ENCODE assay signal across 18 mouse cellular contexts in the genomic region with DNA sequence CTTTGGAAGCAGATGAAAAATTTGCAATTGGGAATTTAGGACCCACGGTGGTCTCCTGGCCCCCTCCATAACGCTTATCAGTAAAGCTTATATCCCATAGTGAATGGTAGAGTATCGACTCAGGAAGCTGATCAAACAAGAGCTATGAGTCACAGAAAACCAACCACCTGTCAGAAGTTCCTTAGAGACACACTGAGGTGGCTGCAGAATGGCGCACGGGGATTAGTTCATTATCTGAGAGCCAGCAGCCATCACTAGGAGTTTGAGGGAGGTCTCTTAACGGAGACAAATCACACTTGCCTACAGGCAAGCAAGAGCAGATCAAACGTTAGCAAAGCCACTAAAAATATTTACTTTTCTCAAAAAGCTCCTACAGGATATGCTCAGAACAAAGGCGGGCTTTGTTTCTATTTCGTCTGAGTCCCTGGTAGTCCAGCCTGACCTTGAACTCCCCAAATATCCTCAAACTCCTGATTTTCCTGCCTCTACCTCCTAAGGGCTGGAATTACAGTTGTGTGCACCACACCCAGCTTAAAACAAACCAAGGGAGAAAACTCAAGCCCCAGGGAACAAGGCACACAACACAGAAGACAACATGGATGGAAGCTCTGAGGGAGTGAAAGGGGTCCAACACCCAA. TPM values are rescaled to one million over a fixed set of nuclear protein-coding genes. Genes with fewer than 3 reads are reported as not detected.
A peak's percentile ranks its signal among the peaks of the same experiment; 100 is the strongest.
DNase-seq lines count a peak whose midpoint lies in the region; ATAC-seq and TF ChIP-seq lines count a peak whose summit lies in the region.
"Had no signal": no experiment of that assay in that cellular context is flagged by ENCODE, and none has a peak within 500 bp of the region (broad histone marks: within the 10 kb centered on the region; RNA-seq: fewer than 3 reads in every experiment).

No protein-coding gene starts in this region.

- 39% methylated on average over 9 of the region's 9 CpGs for WGBS in kidney, embryonic 15.5 days
- 30% methylated on average over 9 of the region's 9 CpGs for WGBS in intestine, embryonic 15.5 days
- 39% methylated on average over 9 of the region's 9 CpGs for WGBS in liver, postnatal 0 days (ENCODE audit: insufficient replicate concordance)
- WGBS in forebrain, embryonic 13.5 days, result 76% methylated on average over 9 of the region's 9 CpGs

- peaks cover 41% of the 10 kb centered on the region for H3K4me1 ChIP-seq in kidney, embryonic 15.5 days
- peaks cover 16% of the 10 kb centered on the region for H3K4me1 ChIP-seq in intestine, embryonic 15.5 days (replicated peaks)
- H3K4me1 ChIP-seq in liver, postnatal 0 days (ENCODE audit: insufficient read depth), result peaks cover 37% of the 10 kb centered on the region
- H3K4me1 ChIP-seq in forebrain, embryonic 13.5 days, result peaks cover 12% of the 10 kb centered on the region

- no peak for TF ChIP-seq CTCF in liver, postnatal 0 days (IDR thresholded peaks at IDR 0.05; ENCODE audit: low read depth)

- no peak overlapping the region for H3K4me3 ChIP-seq in kidney, embryonic 15.5 days (replicated peaks)
- H3K4me3 ChIP-seq in intestine, embryonic 15.5 days (replicated peaks), result no peak overlapping the region
- H3K4me3 ChIP-seq in liver, postnatal 0 days (ENCODE audit: low read depth, low read length), result no peak overlapping the region
- H3K4me3 ChIP-seq in forebrain, embryonic 13.5 days, result no peak overlapping the region
- H3K4me3 ChIP-seq: erythroblast, embryonic 14.5 days; limb, embryonic 15.5 days; midbrain, embryonic 15.5 days had no signal

- DNase-seq in kidney, postnatal 36 days, result no peak
- peak; percentile 40 for DNase-seq in CD4-positive helper T cell, adult 2 months (ENCODE audit: low read depth, low spot score)
- DNase-seq in liver, postnatal 0 days, result no peak
- DNase-seq: adrenal gland, postnatal 36 days; cerebellum, adult 9-10 months; heart, postnatal 10 days; right cerebral cortex, postnatal 25 days; thymus, adult 18-20 months had no signal

- ATAC-seq in kidney, embryonic 15.5 days (replicated peaks; ENCODE audit: low FRiP score), result no peak
- ATAC-seq in intestine, embryonic 15.5 days, result no peak
- ATAC-seq in liver, postnatal 0 days, result no peak
- no peak for ATAC-seq in forebrain, embryonic 13.5 days
- no peak for ATAC-seq in CD4-positive, CD25-positive, alpha-beta regulatory T cell, adult 4 months
- ATAC-seq: forebrain, embryonic 16.5 days; midbrain, embryonic 15.5 days had no signal

- no peaks in the 10 kb centered on the region for H3K36me3 ChIP-seq in kidney, embryonic 15.5 days
- no peaks in the 10 kb centered on the region for H3K36me3 ChIP-seq in intestine, embryonic 15.5 days
- H3K36me3 ChIP-seq in liver, postnatal 0 days (replicated peaks; ENCODE audit: insufficient read depth, low read length), result no peaks in the 10 kb centered on the region
- H3K36me3 ChIP-seq in forebrain, embryonic 13.5 days (ENCODE audit: poor library complexity, severe bottlenecking), result no peaks in the 10 kb centered on the region
- H3K36me3 ChIP-seq: G1E; limb, embryonic 15.5 days; midbrain, embryonic 15.5 days had no signal

- TF ChIP-seq EP300 in liver, postnatal 0 days (IDR thresholded peaks at IDR 0.05; ENCODE audit: low read depth), result no peak

- H3K27ac ChIP-seq in kidney, embryonic 15.5 days, result 0 out of 2 replicates have a peak overlapping the region, but pooled peaks have one; percentile 18
- H3K27ac ChIP-seq in intestine, embryonic 15.5 days, result peak overlapping the region; percentile 27; the same call in 1 of the 2 replicates
- H3K27ac ChIP-seq in liver, postnatal 0 days (ENCODE audit: low read depth), result peak overlapping the region; percentile 62
- H3K27ac ChIP-seq in forebrain, embryonic 13.5 days, result no peak overlapping the region
- H3K27ac ChIP-seq: hindbrain, embryonic 14.5 days; limb, embryonic 15.5 days; midbrain, embryonic 15.5 days had no signal

- H3K9ac ChIP-seq in kidney, embryonic 15.5 days, result no peak overlapping the region
- H3K9ac ChIP-seq in intestine, embryonic 15.5 days, result no peak overlapping the region
- H3K9ac ChIP-seq in liver, postnatal 0 days (replicated peaks), result 0 out of 2 replicates have a peak overlapping the region, but pooled peaks have one; percentile 30
- H3K9ac ChIP-seq in forebrain, embryonic 13.5 days, result no peak overlapping the region
- H3K9ac ChIP-seq: hindbrain, embryonic 14.5 days; limb, embryonic 15.5 days; midbrain, embryonic 15.5 days had no signal

- no peaks in the 10 kb centered on the region for H3K9me3 ChIP-seq in kidney, embryonic 15.5 days (replicated peaks)
- no peaks in the 10 kb centered on the region for H3K9me3 ChIP-seq in intestine, embryonic 15.5 days
- no peaks in the 10 kb centered on the region for H3K9me3 ChIP-seq in liver, postnatal 0 days (ENCODE audit: low read length)
- H3K9me3 ChIP-seq in forebrain, embryonic 13.5 days (replicated peaks), result no peaks in the 10 kb centered on the region
- H3K9me3 ChIP-seq: limb, embryonic 15.5 days; midbrain, embryonic 15.5 days had no signal

- no peaks in the 10 kb centered on the region for H3K27me3 ChIP-seq in kidney, embryonic 15.5 days
- no peaks in the 10 kb centered on the region for H3K27me3 ChIP-seq in intestine, embryonic 15.5 days (replicated peaks)
- no peaks in the 10 kb centered on the region for H3K27me3 ChIP-seq in liver, postnatal 0 days (ENCODE audit: insufficient read depth, low read length)
- 0 out of 2 replicates have a peak, but pooled peaks cover 3% of the 10 kb centered on the region for H3K27me3 ChIP-seq in forebrain, embryonic 13.5 days
- H3K27me3 ChIP-seq: limb, embryonic 15.5 days; midbrain, embryonic 15.5 days had no signal

- no peak overlapping the region for H3K4me2 ChIP-seq in kidney, embryonic 15.5 days
- H3K4me2 ChIP-seq in intestine, embryonic 15.5 days (replicated peaks), result 0 out of 2 replicates have a peak overlapping the region, but pooled peaks have one; percentile 9
- peak overlapping the region; percentile 23; the same call in 1 of the 2 replicates for H3K4me2 ChIP-seq in liver, postnatal 0 days (ENCODE audit: low read depth, low read length)
- H3K4me2 ChIP-seq in forebrain, embryonic 13.5 days, result no peak overlapping the region
- H3K4me2 ChIP-seq: hindbrain, embryonic 14.5 days; limb, embryonic 15.5 days; midbrain, embryonic 15.5 days had no signal

RNA-seq across cellular contexts. Expression of a gene that starts 27.9 kb away (rescaled TPM):
- 10.1 and 13.7 TPM in 2 replicates for polyA plus RNA-seq in kidney, embryonic 15.5 days (2015; fragmentation: Nextera tagmentation; extraction: Ambion mirVana)
- 8.1 and 9.5 TPM in 2 replicates for polyA plus RNA-seq in intestine, embryonic 15.5 days (2015; fragmentation: Nextera tagmentation; extraction: Ambion mirVana)
- polyA plus RNA-seq in liver, postnatal 0 days (2015; fragmentation: Nextera tagmentation; extraction: Ambion mirVana), result 4.3 and 4.8 TPM in 2 replicates
- polyA plus RNA-seq in forebrain, embryonic 13.5 days (2015; fragmentation: Nextera tagmentation; extraction: Ambion mirVana), result 31.6 and 38.5 TPM in 2 replicates
- polyA plus RNA-seq in CD4-positive, CD25-positive, alpha-beta regulatory T cell, adult 4 months (2017; shearing (Covaris generic)), result 1 to 10 TPM; 1.5 to 6.1 TPM
- polyA plus RNA-seq: G1E had no signal

RNA-seq across cellular contexts. Expression of a gene that starts 37.9 kb away (rescaled TPM):
- 3.2 TPM in 1 of 2 replicates, not detected in the other for polyA plus RNA-seq in kidney, embryonic 15.5 days (2015; fragmentation: Nextera tagmentation; extraction: Ambion mirVana)
- polyA plus RNA-seq in intestine, embryonic 15.5 days (2015; fragmentation: Nextera tagmentation; extraction: Ambion mirVana), result 0.57 and 2.3 TPM in 2 replicates
- 0.42 TPM in 1 of 2 replicates, not detected in the other for polyA plus RNA-seq in liver, postnatal 0 days (2015; fragmentation: Nextera tagmentation; extraction: Ambion mirVana)
- 3.5 and 10.1 TPM in 2 replicates for polyA plus RNA-seq in forebrain, embryonic 13.5 days (2015; fragmentation: Nextera tagmentation; extraction: Ambion mirVana)
- polyA plus RNA-seq in CD4-positive, CD25-positive, alpha-beta regulatory T cell, adult 4 months (2017; shearing (Covaris generic)), result 1 to 10 TPM; 1.3 to 1.4 TPM
- polyA plus RNA-seq: G1E had no signal

Comparison
In these comparisons a context has a peak if more than half of its experiments do, and no peak if none do; other contexts are left out.
1. H3K4me2 ChIP-seq: peak in intestine, embryonic 15.5 days (single experiment) and liver, postnatal 0 days (single experiment); none in kidney, embryonic 15.5 days (single experiment) and forebrain, embryonic 13.5 days (single experiment).